Mouse (Mus musculus): Measurements from ENCODE around the gene Atp2a2. TPM values are rescaled to one million over a fixed set of nuclear protein-coding genes. Genes with fewer than 3 reads are reported as not detected.

The Atp2a2 gene
- total and polyA plus RNA-seq, 3 experiments: 61.6 to 158 (median 80.9) TPM

DNA sequence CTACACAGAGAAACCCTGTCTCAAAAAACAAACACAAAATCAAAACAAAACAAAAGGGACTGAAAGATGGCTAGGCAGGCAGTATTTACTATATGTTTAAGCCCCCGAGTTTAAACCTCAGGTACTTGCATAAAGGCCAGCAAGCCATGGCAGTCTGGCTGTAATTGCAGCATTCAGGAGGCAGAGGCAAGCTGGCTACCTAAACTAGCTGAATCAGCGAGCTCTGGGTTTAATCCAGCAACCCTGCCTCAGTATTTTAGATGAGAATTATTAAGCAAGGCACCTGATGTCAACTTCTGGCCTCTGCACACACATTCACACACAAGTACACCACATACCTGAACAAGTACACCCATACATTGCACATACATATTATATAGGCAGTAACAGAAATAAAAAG lies 4.0 kb downstream of the Atp2a2 start:
- Histone ChIP-seq H3K9me3 (replicated peaks; ENCODE audit: low read length) (no peaks in the 10 kb centered on the region), H3K27me3 (replicated peaks) (no peaks in the 10 kb centered on the region), H3K9ac (ENCODE audit: insufficient read depth, low read depth) (no peak overlapping the region), H3K27ac (ENCODE audit: insufficient read depth, low read depth) (no peak overlapping the region), H3K4me3 (replicated peaks in 1 of 3; ENCODE audit: low read depth in 2 of 3, low read length in 2 of 3, poor library complexity in 1 of 3) (no peak overlapping the region), H3K79me2 (replicated peaks; ENCODE audit: control insufficient read depth, extremely low read depth, insufficient read depth, poor library complexity, severe bottlenecking) (peaks cover 56% of the 10 kb centered on the region), H3K4me2 (ENCODE audit: insufficient read depth, low read depth, poor library complexity, severe bottlenecking) (0 out of 2 replicates have a peak overlapping the region, but pooled peaks have one; percentile 21), H3K4me1 (ENCODE audit: control insufficient read depth in 1 of 2, insufficient read depth in 2 of 2) (peaks cover 0 to 42% of the 10 kb centered on the region in 2 experiments; a peak in 2 of 4 replicates), H3K36me3 (replicated peaks in 1 of 2; ENCODE audit: control insufficient read depth in 1 of 2, insufficient read depth in 1 of 2, low read length in 1 of 2) (peaks cover 29 to 51% of the 10 kb centered on the region in 2 experiments)
- in situ Hi-C loops (cut with MboI; ENCODE audit: low pct_ligation_motif_present, low pct_unique_long_range_greater_than_20kb, low sequenced_read_pairs) (no loop called here), dilution Hi-C loops (cut with MboI; ENCODE audit: extremely low pct_ligation_motif_present, extremely low pct_unique_long_range_greater_than_20kb, low sequenced_read_pairs) (no loop called here)
- DNase-seq (ENCODE audit: extremely low read depth): no peak
- no peak for TF ChIP-seq GABPA (IDR thresholded peaks at IDR 0.05; ENCODE audit: insufficient replicate concordance, low read depth, low read length)
- no peak for TF ChIP-seq ZC3H11A (IDR thresholded peaks at IDR 0.05; ENCODE audit: low read depth, low read length)
- no peak for TF ChIP-seq ZKSCAN1 (IDR thresholded peaks at IDR 0.05; ENCODE audit: borderline replicate concordance, low read depth, low read length)
- 0 out of 2 replicates have a peak, but pooled peaks have one; percentile 21 for TF ChIP-seq MAFK (IDR thresholded peaks at IDR 0.05; ENCODE audit: insufficient replicate concordance, low read length)
- TF ChIP-seq ETS1 (conservative IDR thresholded peaks at IDR 0.05; ENCODE audit: low read depth, low read length): no peak
- no peak for TF ChIP-seq HCFC1 (IDR thresholded peaks at IDR 0.05; ENCODE audit: low read depth, low read length)
- no peak for TF ChIP-seq POLR2AphosphoS2 (IDR thresholded peaks at IDR 0.05; ENCODE audit: low read depth, low read length)
- TF ChIP-seq UBTF (IDR thresholded peaks at IDR 0.05; ENCODE audit: low read depth, low read length): no peak

DNA sequence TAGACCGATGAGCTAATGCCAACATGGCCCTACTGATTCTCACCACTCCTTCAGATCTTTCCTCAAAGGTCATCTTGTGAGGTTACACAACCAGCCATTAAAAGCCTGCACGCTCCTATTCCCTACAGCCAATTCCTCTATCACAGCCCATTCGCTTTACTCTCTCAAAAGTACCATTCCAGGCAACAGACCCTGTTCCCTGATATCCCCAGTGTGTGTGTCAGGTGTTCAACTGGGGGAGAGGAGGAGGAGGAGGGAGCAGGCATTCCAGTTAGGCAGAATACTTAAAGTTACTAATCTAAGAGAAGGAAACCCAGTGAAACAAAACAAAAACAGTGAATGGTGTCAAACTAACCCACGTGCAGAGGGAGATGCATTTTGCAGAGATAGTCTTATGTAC lies 5.0 kb downstream of the Atp2a2 start:
- Histone ChIP-seq H3K27ac (ENCODE audit: insufficient read depth, low read depth) (no peak overlapping the region), H3K79me2 (replicated peaks; ENCODE audit: control insufficient read depth, extremely low read depth, insufficient read depth, poor library complexity, severe bottlenecking) (peaks cover 56% of the 10 kb centered on the region), H3K27me3 (replicated peaks) (no peaks in the 10 kb centered on the region), H3K9me3 (replicated peaks; ENCODE audit: low read length) (no peaks in the 10 kb centered on the region), H3K9ac (ENCODE audit: insufficient read depth, low read depth) (no peak overlapping the region), H3K4me3 (replicated peaks in 1 of 3; ENCODE audit: low read depth in 2 of 3, low read length in 2 of 3, poor library complexity in 1 of 3) (no peak overlapping the region), H3K36me3 (replicated peaks in 1 of 2; ENCODE audit: control insufficient read depth in 1 of 2, insufficient read depth in 1 of 2, low read length in 1 of 2) (peaks cover 31 to 61% of the 10 kb centered on the region in 2 experiments), H3K4me2 (ENCODE audit: insufficient read depth, low read depth, poor library complexity, severe bottlenecking) (no peak overlapping the region), H3K4me1 (ENCODE audit: control insufficient read depth in 1 of 2, insufficient read depth in 2 of 2) (peaks cover 0 to 38% of the 10 kb centered on the region in 2 experiments; a peak in 2 of 4 replicates)
- DNase-seq (ENCODE audit: extremely low read depth): no peak
- dilution Hi-C loops (cut with MboI; ENCODE audit: extremely low pct_ligation_motif_present, extremely low pct_unique_long_range_greater_than_20kb, low sequenced_read_pairs) (no loop called here), in situ Hi-C loops (cut with MboI; ENCODE audit: low pct_ligation_motif_present, low pct_unique_long_range_greater_than_20kb, low sequenced_read_pairs) (no loop called here)
- TF ChIP-seq TBP (conservative IDR thresholded peaks at IDR 0.05; ENCODE audit: low read depth, low read length): no peak
- no peak for TF ChIP-seq MAFK (IDR thresholded peaks at IDR 0.05; ENCODE audit: insufficient replicate concordance, low read length)
- TF ChIP-seq BHLHE40 (IDR thresholded peaks at IDR 0.05; ENCODE audit: low read depth, low read length): no peak
- TF ChIP-seq SMC3 (IDR thresholded peaks at IDR 0.05; ENCODE audit: low read depth, low read length): no peak
- TF ChIP-seq MAX (IDR thresholded peaks at IDR 0.05; ENCODE audit: low read length): no peak
- no peak for TF ChIP-seq ZNF384 (IDR thresholded peaks at IDR 0.05; ENCODE audit: low read depth, low read length)
- TF ChIP-seq POLR2AphosphoS2 (IDR thresholded peaks at IDR 0.05; ENCODE audit: low read depth, low read length): no peak
- TF ChIP-seq MEF2A (IDR thresholded peaks at IDR 0.05; ENCODE audit: borderline replicate concordance, low read depth, low read length): no peak
- no peak for TF ChIP-seq RAD21 (IDR thresholded peaks at IDR 0.05; ENCODE audit: low read depth, low read length)
- no peak for TF ChIP-seq CTCF (conservative IDR thresholded peaks at IDR 0.05 in 1 of 2, IDR thresholded peaks at IDR 0.05 in 1 of 2; ENCODE audit: low read depth in 2 of 2, low read length in 2 of 2)
- no peak for TF ChIP-seq NRF1 (IDR thresholded peaks at IDR 0.05; ENCODE audit: low read depth, low read length)
- no peak for TF ChIP-seq CHD2 (IDR thresholded peaks at IDR 0.05; ENCODE audit: low read length)
- TF ChIP-seq HCFC1 (IDR thresholded peaks at IDR 0.05; ENCODE audit: low read depth, low read length): no peak
- no peak for TF ChIP-seq JUN (IDR thresholded peaks at IDR 0.05; ENCODE audit: insufficient read depth, low read depth, low read length)
- no peak for TF ChIP-seq UBTF (IDR thresholded peaks at IDR 0.05; ENCODE audit: low read depth, low read length)
- no peak for TF ChIP-seq KAT2A (IDR thresholded peaks at IDR 0.05; ENCODE audit: insufficient replicate concordance, low read length)
- TF ChIP-seq CHD1 (IDR thresholded peaks at IDR 0.05; ENCODE audit: low read depth, low read length): no peak
- no peak for TF ChIP-seq TCF12 (IDR thresholded peaks at IDR 0.05; ENCODE audit: low read depth, low read length)
- no peak for TF ChIP-seq IRF4 (IDR thresholded peaks at IDR 0.05; ENCODE audit: low read depth, low read length)

Data from CH12.LX (cell line).